Mouse (Mus musculus): ENCODE measurements at regions not wholly inside any gene's neighbourhood (a gene's known extent, or its start where the extent isn't known, plus 50 kb on each side); places are given as distances from the start of the nearest gene placed in this dataset.

DNA sequence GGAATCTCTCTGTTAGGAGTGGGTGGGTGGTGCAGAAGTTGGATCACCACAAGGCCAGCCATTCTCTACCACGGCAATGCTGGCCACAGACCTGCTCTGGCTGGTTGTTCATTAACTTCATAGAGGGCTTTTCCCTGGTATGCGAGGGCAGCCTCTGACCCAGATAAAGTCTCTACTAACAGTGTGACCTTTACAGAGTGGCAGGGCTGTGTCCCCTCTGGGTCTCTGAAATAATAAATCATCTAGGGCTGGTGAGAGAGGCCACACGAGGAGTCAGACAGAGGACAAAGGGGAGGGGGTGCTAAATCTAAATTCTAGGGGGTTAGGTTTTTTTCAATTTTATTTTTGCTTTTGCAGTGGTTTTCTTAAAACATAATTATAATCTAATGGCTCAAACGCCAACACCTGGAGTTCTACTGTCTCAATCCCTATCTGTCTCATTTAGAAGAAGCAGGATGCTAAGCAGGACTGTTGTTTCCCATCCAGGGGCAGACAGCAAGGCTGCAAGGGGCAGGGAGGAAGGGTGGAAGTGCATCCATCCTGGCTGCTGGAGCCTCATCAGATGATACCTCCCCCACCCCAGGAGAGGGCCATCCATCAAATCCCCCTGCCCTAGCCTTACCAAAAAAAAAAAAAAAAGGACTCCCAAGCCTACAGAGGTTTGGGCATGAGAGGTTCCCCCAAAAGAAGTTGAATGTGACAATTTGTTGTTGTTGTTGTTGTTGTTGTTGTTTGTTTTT lies 99.6 kb upstream of the Stx16 start:
- TF ChIP-seq CHD1 (IDR thresholded peaks at IDR 0.05; ENCODE audit: low read depth, low read length) (no peak), CTCF (conservative IDR thresholded peaks at IDR 0.05 in 1 of 2, IDR thresholded peaks at IDR 0.05 in 1 of 2; ENCODE audit: low read depth in 2 of 2, low read length in 2 of 2) (no peak), ETS1 (conservative IDR thresholded peaks at IDR 0.05; ENCODE audit: low read depth, low read length) (no peak), POLR2A (IDR thresholded peaks at IDR 0.05; ENCODE audit: low read depth, low read length) (no peak), ZNF384 (IDR thresholded peaks at IDR 0.05; ENCODE audit: low read depth, low read length) (no peak), RAD21 (IDR thresholded peaks at IDR 0.05; ENCODE audit: low read depth, low read length) (no peak), USF2 (conservative IDR thresholded peaks at IDR 0.05; ENCODE audit: low read depth, low read length) (no peak), MAX (IDR thresholded peaks at IDR 0.05; ENCODE audit: low read length) (no peak), TCF12 (IDR thresholded peaks at IDR 0.05; ENCODE audit: low read depth, low read length) (no peak), USF1 (IDR thresholded peaks at IDR 0.05; ENCODE audit: low read depth, low read length) (no peak), E2F4 (IDR thresholded peaks at IDR 0.05; ENCODE audit: insufficient replicate concordance, low read depth, low read length) (no peak), KAT2A (IDR thresholded peaks at IDR 0.05; ENCODE audit: insufficient replicate concordance, low read length) (no peak)

Data from CH12.LX (cell line).